Mouse (Mus musculus) mouse trophoblast stem cell (cell line): ENCODE data around the gene Obsl1.

ENCODE experiments used
- in situ Hi-C, 2 experiments: fragments of 300-500 bp; cut with MseI, MboI; formaldehyde crosslinking; loops; 2 replicates in 1 of 2; 3 replicates in 1 of 2; pipeline ENCODE4 v1.15.1; 2025

Obsl1 gene

GRCm38 (mm10) chr1:75487405-75488161, 18.7 kb downstream of the Obsl1 start:
- in situ Hi-C loops = no loop called here

DNA sequence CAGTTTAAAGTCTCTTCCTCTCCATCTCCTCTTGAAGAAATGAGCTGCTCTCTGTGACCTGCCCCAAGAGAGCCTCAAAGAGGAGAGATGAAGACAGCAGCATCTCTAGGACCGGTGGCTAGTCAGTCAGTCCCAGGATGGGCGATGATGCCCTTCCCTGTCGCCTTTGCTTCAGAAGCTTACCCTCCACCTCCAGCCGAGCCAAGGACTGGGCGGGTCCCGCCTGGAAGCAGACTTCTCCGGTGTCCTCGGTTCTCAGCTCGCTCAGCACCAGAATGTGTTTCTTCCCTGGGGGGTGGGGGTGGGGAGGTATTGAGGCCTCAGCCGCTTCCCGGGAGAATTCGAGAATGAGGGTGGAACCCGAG, 19.2 kb downstream of the Obsl1 start:
- in situ Hi-C loops = no loop called here

DNA sequence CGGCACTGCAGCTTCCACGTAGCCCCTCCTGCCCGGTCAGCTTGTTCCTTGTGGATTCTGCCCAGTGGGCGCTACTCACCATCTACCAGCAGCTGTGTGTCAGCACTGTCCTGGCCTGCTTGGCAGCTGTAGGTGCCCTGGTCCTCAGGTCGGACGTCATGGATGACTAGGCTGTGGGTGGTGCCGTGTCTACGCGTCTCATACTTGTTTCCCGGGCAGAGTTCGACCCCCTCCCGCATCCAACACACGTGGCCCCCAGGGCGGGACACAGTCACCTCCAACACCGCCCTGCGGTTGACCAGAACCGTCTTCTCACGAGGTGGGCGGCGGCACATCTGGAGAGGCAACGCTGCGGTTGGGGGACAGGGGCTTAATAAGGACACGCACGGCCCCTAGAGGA, 19.7 kb downstream of the Obsl1 start:
- in situ Hi-C loops = no loop called here

- in situ Hi-C loops = no loop called here
Observed at GRCm38 (mm10) chr1:75480735-75481134, 25.5 kb downstream of the Obsl1 start.

DNA sequence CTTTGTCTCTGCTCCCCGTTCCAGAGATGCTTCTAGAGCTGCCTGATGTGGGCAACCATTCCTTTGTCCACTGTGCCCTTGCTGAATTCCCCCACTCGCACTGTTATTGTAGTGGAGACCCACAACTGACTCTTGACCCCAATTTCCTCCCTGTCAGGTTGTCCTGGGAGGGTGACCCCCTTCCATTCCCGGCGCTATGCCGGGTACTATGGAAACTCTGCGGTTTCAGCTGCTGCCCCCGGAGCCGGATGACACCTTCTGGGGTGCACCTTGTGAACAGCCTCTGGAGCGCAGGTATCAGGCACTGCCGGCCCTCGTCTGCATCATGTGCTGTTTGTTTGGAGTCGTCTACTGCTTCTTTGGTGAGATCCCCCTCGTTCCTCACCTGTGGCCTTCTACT, 26.2 kb downstream of the Obsl1 start:
- in situ Hi-C loops = no loop called here

- in situ Hi-C loops = no loop called here
Observed at GRCm38 (mm10) chr1:75479635-75479989, 26.6 kb downstream of the Obsl1 start.

DNA sequence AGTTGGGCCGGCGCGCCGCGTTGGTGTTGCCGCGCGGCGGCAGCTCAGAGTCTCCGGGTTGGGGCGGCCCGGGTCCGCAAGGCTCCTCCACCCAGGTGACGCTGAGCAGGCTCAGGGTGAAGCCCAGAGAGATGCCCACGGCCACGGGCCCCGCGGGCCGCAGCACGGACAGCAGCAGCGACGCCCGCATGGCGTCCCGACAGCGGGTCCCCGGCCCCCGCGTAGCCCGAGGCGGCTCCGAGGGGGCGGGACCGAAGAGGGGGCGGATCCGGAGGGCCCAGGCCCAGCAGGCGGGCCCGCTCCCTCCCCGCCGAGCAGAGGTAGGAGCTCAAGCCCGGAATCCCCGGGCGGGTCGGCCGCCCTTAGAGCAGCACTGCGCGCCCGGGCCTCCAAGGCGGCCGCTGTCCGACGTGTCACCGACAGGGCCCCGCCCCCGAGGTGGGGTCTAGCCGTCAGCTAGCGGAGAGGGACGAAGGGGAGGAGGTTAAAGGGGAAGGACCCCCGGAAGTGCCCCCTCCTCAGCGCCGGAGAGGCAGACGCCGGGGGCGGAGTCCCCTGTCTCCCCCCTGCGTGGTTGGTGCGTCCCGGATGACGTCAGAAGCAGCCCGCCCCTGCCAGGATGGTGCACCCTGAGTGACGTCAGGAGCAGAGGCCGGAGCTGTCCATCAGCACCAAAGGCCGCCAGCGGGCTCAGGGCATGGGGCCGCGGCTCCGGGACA, 27.2 kb downstream of the Obsl1 start, which contains the start of the genes Chpf and Tmem198:
TSS of gene Chpf (minus strand) at position 392 of the 719 bp plus-strand sequence.
TSS of gene Tmem198 (plus strand) at position 617 of the 719 bp plus-strand sequence.
- in situ Hi-C loops = no loop called here

DNA sequence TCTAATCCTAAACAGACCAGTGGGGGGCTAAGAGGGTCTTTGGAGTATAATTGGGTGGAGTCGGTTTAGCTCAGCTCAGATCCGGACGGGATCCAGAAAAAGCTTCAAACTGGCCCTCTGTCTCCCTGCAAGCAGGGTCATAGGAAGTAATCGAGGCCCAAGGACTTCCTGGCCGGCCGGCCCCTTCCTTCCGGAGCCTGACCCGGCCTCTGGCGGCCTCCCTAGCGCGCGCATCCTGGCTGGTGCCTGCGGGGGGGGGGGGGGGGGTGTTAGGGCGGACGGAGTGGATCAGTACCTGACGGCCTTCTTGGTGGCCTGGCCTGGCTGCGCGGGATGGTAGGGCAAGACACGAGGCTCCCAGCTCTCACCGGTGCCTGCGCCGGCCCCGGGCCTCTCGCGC, 27.8 kb downstream of the Obsl1 start:
- in situ Hi-C loops = no loop called here

DNA sequence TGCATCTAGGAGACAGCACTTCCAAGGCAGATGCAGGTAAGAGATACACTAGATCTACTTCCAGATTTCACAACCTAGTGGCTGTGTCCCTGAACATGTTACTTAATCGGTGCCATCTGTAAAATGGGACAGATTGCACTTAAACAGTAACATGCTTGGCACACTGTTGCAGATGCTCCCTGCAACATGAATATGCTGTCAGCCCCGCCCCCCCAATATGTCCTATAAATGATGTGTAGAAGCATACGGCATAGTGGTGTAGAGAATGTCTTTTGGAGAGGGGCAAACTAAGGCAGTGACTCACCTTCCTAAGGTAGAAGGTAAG, 28.3 kb downstream of the Obsl1 start:
- in situ Hi-C loops = no loop called here

- in situ Hi-C loops = no loop called here
Observed at GRCm38 (mm10) chr1:75477264-75477965, 28.8 kb downstream of the Obsl1 start.

- in situ Hi-C loops = no loop called here
Observed at GRCm38 (mm10) chr1:75476441-75476840, 29.8 kb downstream of the Obsl1 start.

DNA sequence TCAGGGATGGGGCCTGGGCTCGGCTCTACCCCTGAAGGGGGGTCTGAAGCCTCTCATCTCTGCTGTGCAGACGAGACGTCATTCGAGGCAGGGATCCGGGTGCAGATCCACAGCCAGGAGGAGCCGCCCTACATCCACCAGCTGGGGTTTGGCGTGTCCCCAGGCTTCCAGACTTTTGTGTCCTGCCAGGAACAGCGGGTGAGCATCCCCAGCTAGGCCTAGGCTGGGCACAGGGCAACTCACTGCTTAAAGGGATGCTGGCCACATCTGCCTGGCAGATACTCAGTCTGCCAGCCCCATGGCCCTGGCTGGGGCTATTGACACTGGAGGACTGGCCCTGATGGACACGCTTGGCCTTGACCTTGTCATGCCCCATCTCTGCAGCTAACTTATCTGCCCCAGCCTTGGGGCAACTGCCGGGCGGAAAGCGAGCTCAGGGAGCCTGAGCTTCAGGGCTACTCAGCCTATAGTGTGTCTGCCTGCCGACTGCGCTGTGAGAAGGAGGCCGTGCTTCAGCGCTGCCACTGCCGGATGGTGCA, 36.9 kb downstream of the Obsl1 start:
- in situ Hi-C loops = loop anchor here (10.0 kb wide), 1 partner anchor 125 kb away; no protein-coding TSS in a partner anchor

DNA sequence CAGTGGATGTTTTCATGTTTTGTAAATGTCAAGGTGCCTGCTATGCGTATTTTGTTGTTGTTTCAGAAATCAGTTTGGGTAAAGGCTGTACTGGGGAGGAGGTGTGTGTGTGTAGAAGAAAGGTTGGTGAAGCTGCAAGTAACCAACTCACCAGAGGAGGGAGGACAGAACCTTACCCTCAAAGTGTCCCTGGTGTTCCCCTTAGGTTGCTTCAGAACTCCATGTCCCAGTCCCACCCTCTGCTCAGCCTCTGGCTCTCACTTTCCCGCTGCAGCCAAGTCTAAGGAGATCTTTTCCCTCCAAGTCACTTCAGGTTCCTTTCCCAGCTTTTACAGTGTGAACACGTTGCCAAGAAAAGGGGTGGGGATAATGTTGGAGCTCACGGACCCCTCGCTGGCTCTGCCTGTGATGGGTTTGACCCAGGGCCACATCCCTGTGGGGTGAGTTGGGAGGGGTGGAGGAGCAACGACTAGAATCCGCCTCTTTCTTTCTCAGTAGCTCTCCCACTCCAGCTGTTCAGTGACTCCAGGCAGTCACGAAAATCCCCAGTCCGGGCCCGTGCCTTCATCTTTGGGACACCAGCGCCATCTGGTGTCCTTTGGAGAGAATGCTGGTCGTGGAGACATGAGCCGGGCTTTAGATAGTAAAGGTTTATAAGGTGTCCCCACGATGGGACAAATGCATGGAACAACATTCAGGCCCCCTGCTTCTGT, 38.9 kb downstream of the Obsl1 start:
- in situ Hi-C loops = loop anchor here (10.0 kb wide), 1 partner anchor 123 kb away; no protein-coding TSS in a partner anchor

- in situ Hi-C loops = loop anchor here (10.0 kb wide), 1 partner anchor 119 kb away; no protein-coding TSS in a partner anchor
Observed at GRCm38 (mm10) chr1:75463652-75464204, 42.5 kb downstream of the Obsl1 start.

DNA sequence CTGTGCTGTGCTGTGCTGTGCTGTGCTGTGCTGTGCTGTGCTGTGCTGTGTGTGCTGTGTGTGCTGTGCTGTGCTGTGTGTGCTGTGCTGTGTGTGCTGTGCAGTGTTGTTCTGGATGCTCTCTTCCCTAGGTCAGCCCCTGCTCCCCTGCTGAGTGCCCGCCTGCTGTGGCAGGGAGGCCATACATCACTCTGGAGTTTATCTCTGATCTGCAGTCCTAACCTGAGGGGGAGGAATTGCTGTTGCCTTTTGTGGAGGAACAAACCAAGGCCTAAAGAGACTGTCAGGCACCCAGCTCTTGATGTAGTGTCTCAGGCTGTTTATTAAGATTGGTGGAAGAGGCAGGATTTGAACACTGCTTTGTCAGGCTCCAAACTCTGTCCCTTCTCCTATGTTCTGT, 43.6 kb downstream of the Obsl1 start:
- in situ Hi-C loops = loop anchor here (10.0 kb wide), 1 partner anchor 118 kb away; no protein-coding TSS in a partner anchor

DNA sequence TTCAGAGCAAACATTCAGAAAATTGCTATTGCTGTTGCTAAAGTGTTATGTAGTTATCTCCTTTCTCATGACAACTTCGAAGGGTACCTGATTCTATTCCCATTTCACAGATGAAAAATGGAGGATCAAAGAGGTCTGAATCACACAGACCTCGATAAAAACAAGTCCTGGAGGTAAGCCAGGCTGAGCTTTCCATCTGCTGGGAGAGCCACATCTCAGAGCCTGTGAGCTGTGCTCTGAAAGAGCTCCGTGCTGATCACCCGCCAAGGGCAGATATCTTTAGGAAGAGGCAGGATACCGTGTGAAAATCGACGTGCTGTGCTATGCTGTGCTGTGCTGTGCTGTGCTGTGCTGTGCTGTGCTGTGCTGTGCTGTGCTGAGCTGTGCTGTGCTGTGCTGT, 46.0 kb downstream of the Obsl1 start:
- in situ Hi-C loops = loop anchor here (10.0 kb wide), 1 partner anchor 115 kb away; no protein-coding TSS in a partner anchor

GRCm38 (mm10) chr1:75458789-75459684, 47.2 kb downstream of the Obsl1 start:
- in situ Hi-C loops = no loop called here

DNA sequence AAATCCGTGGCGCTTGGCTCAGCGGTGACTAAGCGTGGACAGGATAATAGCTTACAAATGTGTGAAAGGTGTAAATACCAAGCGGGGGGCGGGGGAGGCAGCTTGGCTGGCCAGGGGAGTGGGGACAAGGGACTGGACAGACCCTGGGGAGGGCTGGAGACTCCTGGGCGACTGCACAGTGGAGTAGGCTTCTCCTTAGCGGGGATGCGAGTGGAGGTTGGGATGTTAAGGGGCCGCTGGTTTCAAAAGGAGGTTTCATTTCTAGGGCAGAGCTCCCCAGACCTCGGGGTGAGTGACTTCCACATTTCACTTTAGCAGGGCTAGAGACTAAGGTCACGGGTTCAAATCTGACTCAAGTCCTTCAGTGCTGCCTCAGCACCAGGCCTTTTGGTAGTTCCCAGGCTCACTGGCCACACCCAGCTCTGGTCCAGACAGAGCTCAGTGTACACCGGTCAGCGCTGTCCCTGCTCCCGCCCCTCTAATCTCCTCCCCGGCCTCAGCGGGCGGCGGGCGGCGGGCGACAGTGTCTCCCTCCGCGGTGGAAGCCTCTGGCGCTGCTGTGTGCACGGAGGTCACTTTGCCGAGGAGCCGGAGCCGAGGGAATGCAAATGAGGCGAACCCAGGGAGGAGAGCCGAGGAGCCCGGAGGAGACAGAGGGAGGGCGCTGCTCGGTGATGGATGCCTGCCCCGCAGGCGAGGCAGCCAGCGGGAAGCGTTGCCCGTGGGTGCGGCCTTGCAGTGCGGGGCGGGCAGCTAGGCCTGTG, 48.0 kb downstream of the Obsl1 start:
- in situ Hi-C loops = no loop called here

GRCm38 (mm10) chr1:75457710-75458024, 48.6 kb downstream of the Obsl1 start:
- in situ Hi-C loops = no loop called here
